Mouse (Mus musculus) brain, embryonic 14.5 days (tissue): ENCODE data around the gene Tex29.

Experiments
- CTCF ChIP-seq: fragments of 200-500 bp; IDR thresholded peaks from 2 replicates; pipeline ENCODE4 v1.5.1; 2012; ENCODE audit warnings: inconsistent platforms, mild to moderate bottlenecking, moderate library complexity, borderline replicate concordance; ENCODE audit not compliant: insufficient read depth, insufficient read length; ENCODE audit errors: extremely low read depth
- POLR2A ChIP-seq: fragments of 200-500 bp; IDR thresholded peaks from 2 replicates; pipeline ENCODE4 v1.6.1; 2012; ENCODE audit warnings: mild to moderate bottlenecking, inconsistent platforms, borderline replicate concordance; ENCODE audit not compliant: poor library complexity, insufficient read depth, insufficient read length, severe bottlenecking; ENCODE audit errors: extremely low read depth

GRCm38 (mm10) chr8:11813801-11814200 is 26.5 kb upstream of the Tex29 start:
- TF ChIP-seq POLR2A: no peak
- no peak for TF ChIP-seq CTCF
